Comparison of ENCODE assay signal across 13 mouse cellular contexts in the genomic region with DNA sequence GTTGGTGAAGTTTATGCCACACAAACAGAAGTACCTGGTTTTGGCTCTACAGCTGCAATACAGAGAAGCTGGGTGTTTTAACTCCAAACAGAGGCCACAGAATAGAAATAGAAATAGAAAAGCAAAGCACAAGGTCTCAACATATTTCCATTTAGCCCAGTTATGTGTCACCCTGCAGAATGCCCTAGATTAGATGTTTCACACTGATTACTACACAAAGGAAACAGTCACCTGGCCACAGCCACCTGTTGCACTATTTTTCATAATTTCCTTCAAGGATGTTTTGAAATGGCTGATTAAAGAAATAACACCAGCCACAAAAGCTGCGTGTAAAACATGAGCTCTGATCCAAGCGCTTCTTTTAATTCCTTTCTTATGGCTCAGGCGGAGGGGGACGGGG.
"Had no signal": no experiment of that assay in that cellular context is flagged by ENCODE, and none has a peak within 500 bp of the region (broad histone marks: within the 10 kb centered on the region; RNA-seq: fewer than 3 reads in every experiment).

No protein-coding gene starts in this region.

- H3K4me3 ChIP-seq: neural tube, embryonic 15.5 days; stomach, embryonic 15.5 days had no signal

- DNase-seq: retina, postnatal 1 day; right cerebral cortex, adult 18-20 months; right cerebral cortex, postnatal 14 days; right cerebral cortex, postnatal 25 days; right cerebral cortex, postnatal 4 days; spleen, adult 18-20 months; thymus, adult 18-20 months; thymus, adult 2 months; thymus, postnatal 14 days; thymus, postnatal 25 days; thymus, postnatal 36 days had no signal

- H3K4me1 ChIP-seq: stomach, embryonic 15.5 days had no signal
